Mouse (Mus musculus) CH12.LX (cell line): ENCODE data around the gene Lgr4.

ENCODE experiments used
- CTCF ChIP-seq, 2 experiments: IDR thresholded peaks in 1 of 2; conservative IDR thresholded peaks in 1 of 2; 2 replicates each; pipeline ENCODE4 v1.5.1; 2011 to 2012; ENCODE audit warnings: low read depth in 2 of 2, low read length in 2 of 2, improper control_type of control experiment in 1 of 2, inconsistent platforms in 1 of 2, mild to moderate bottlenecking in 1 of 2, moderate library complexity in 1 of 2
- HCFC1 ChIP-seq: IDR thresholded peaks from 2 replicates; pipeline ENCODE4 v1.6.1; 2012; ENCODE audit warnings: low read depth, mild to moderate bottlenecking, inconsistent platforms, low read length, improper control_type of control experiment

- no peak for TF ChIP-seq CTCF (conservative IDR thresholded peaks at IDR 0.05 in 1 of 2, IDR thresholded peaks at IDR 0.05 in 1 of 2; ENCODE audit: low read depth in 2 of 2, low read length in 2 of 2)
- TF ChIP-seq HCFC1 = no peak
Measured at GRCm38 (mm10) chr2:109923945-109924344, 6.5 kb downstream of the Lgr4 start.
